Mouse (Mus musculus) regulatory T cell (primary cell): Measurements from ENCODE around the gene Podn.
"Not testable (repeated sequence)": the region's sequence is repeated elsewhere in the genome, so short reads cannot be mapped to it uniquely, and the experiment has no call there.

Source experiments
- in situ Hi-C: fragments of 300-600 bp; cut with MboI, MseI; formaldehyde crosslinking; loops from one replicate; pipeline ENCODE4 v1.15.1; 2025; ENCODE audit warnings: high pct_unique_total_duplicates

Podn gene

DNA sequence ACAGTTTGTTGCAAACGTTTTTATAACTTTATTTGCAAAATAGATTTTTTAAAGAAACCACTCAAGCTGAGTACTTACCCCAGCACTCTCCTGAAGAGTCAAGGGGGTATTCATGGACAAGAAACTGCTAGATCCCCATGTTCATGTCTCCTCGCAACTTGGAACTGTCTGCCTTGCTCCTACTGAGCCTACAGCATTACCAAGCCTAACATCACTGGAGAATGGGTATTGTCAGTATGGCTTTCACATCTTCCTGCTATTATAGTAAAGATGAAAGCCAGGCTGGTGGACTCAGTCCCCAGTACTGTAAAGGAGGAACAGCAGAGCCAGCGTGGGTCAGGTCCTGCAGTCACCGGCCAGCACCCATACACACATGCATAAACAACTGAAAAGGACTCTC, at the start of gene Podn:
Podn (minus strand) TSS at position 101 of the 400 bp plus-strand sequence.
- in situ Hi-C loops = no loop called here

DNA sequence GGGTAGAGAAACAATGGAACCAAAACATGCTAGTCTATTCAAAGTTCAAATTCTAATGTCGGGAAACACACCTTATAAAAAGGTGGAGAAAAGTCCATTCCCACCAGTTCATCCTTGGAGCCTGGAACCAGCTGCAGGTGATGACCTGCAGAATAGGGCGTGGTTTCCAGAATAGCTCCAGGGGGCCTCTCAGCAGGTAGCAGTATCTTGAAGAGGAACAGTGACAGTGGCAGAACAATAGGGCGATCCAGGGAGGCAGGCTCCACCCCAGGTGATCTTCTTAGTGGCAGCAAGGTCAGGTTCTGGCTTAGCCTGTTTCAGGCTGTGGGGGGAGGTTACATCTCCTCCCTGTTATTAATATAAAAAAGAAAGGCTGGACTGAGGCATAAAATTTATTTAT, 49.3 kb upstream of the Podn start:
- in situ Hi-C loops = not testable (repeated sequence)

DNA sequence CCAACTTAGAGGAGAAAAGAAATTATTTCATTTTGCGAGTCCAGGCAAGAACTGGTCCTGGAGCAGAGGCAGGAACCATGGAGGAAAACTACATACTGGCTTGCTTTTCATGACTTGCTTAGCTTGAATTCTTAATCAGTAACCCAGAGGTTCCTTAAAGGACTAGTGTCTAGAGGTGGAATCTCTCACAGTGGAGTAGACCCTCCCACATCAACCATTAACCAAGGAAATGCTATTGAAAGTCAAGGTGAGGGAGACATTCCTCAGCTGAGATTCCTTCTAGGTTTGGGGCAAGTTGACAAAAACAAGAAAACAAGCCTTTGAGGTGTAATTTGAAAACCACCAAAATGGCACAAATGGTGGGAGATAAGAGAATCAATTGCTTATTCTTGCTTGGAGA, 48.6 kb upstream of the Podn start, which contains the start of gene Scp2:
Scp2 (minus strand) TSS at position 119 of the 400 bp plus-strand sequence.
- in situ Hi-C loops = no loop called here

DNA sequence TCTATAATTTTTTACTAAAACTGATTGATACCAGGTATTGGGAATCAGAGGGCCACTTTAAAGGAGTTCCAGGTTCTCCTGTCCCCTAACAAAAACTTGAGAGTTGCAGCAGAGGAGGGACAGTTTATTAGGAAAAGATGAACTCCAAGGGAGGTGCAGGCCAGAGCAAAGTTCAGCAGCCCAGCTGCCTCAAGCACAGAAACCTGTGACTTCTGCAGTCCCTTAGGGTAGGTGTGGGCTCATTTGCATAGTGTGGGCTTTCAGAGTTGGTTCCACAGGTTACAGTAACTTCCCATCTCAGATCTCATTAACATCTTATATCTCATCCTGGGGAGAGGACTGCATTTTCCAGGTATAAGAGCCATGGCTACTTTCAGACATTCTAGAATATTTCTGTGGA, 47.5 kb upstream of the Podn start:
- in situ Hi-C loops = no loop called here

DNA sequence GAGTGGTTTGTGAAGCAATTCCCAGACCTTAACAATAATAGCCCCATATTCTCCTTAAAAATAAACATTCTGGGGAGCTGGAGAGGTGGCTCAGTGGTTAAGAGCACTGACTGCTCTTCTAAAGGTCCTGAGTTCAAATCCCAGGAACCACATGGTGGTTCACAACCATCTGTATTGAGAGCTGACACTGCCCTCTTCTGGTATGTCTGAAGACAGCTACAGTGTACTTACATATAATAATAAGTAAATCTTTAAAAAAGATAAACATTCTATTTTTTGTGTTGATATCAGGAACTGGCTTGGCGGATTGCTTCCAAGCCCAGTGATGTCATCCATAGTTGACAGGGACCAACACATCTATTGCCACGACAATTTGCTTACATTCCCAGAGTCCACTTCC, 46.9 kb upstream of the Podn start:
- in situ Hi-C loops = not testable (repeated sequence)

DNA sequence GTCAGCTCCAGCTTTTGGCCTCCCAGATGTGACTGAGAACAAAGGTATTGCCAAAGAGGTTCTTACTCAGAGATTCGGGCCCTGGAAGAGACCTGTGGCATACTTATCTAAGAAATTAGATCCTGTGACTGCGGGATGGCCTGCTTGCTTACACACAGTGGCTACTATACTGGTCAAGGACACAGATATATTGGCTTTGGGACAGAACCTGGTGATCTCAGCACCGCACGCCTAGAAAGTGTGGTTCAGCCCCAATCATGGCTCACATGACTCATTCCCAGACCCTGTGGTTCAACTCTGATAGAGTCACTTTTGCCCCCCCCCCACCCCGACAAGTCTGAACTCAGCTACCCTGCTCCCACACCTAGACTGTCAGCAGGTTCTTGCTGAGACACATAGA, 40.7 kb upstream of the Podn start:
- in situ Hi-C loops = no loop called here

DNA sequence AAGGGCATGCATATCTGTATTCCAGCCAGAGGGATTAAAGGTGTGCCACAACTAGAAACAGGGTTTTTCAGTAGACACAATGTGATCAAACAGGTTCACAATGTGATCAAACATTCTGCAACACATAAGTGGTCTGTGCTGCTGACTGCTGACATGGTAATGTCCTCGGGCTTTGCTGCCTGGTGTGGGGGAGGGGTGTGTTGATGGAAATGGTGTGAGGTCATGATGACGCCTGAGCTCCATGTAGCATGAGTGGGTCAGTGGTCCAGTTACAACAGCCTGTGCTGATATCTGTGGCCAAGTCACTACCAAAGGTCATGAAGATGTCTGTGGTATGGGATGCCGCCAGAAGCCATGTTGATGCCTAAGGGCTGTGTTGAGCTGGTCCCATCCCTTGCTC, 34.2 kb upstream of the Podn start:
- in situ Hi-C loops = no loop called here

DNA sequence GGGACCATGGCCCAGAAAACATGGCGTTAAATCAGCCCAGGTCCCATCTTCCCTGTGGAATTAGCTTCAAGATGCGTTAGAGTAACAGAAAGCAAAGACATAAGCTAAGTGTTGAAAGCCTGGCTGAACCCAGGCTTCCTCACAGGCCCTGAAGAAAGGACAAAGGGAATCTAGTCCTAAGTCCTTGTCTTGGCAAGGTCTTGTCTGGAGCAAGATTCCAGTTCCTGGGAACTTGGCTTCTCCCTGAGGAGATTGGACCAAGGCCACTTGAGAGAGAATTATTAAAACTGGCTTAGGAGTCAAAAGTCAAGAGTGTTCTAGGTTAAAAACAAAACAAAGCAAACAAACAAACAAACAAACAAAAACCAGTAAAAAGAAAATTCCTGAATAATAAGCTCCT, 32.1 kb upstream of the Podn start:
- in situ Hi-C loops = no loop called here

DNA sequence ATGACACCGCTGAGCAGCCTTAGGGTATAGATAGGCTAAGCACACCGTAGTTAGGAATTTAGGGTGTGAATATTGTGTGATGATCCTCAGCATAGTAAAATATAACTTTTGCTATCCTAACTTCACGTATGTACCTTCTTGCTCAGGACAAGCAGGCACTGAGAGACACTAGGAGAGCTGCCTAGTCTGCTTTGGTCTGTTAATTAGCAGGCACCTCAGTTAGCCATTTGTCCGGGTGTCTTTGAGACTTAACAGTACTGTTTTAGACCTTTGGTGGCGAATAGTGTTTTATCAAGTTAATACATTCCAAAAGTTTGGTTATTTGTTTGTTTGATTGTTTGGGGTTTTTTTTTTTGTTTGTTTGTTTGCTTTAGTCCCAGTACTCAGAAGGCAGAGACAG, 31.3 kb upstream of the Podn start:
- in situ Hi-C loops = no loop called here

DNA sequence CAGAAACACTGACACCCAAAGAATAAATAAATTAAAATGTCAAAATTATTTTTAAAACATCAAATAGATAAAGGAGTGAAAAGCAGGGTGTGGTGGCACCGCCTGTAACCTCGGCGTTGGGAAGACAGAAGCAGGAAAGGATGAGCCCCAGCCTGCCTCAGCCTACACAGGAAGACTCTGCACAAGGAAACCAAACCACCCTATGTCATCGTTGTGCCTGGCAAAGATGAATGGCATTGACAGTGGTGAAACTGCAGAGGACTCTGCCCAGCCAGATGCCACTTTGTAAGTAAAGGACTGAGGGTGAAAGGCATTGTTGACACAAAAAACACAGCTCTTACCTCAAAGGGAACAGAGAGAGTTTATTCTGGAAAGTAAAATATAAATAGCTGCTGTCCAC, 30.0 kb upstream of the Podn start:
- in situ Hi-C loops = no loop called here

DNA sequence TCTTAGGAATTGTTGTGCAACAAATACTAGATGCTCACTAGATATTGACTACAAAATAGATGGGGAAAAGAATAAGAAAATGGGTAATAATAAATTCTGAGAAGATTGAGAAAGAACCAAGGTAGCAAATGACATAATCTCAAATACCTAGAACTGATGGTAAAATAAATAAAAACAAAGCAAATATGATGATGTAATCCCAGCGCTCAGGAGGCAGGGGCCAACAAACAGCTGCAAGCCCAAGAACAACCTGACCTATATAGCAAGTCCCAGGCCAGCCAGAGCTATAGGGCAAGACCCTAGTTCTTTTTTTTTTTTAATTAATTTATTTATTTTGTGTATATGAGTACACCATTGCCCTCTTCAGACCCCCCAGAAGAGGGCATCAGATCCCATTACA, 27.9 kb upstream of the Podn start:
- in situ Hi-C loops = no loop called here

DNA sequence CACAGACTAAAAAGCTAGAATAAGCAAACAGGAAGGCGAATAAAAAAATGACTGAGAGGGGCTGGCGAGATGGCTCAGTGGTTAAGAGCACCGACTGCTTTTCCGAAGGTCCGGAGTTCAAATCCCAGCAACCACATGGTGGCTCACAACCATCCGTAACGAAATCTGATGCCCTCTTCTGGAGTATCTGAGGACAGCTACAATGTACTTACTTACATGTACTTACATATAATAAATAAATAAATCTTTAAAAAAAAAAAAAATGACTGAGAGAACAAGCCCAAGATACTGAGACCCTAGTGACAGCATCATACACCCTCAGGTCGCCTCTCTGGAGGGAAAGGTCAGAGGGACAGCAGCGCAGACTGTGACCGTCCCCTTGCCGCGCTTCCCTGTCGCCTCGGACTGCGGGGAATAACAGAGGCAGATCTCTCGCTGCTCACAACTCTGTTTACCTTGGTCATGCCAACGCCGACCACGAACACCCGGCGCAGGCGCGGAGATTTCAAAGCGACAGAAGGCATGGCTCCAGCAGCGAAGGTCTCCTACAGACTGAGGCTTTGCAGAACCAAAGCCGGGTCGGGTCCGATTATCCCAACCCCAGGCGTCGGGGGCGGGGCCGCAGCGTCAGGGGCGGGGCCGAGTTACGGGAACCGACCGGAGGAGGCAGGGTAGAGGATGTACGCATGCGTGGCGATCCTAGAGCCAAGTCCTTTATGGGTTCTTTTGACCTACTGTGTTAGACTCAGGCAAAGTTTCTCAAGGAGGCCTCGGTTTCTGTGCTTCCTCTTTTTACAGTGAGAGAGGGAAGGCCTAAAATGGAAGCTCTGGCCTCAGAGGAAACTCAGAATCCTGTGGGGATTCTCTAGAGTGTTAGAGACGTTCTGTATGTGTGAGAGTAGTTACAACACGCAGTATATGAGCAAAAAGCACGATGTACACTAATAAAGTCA, 22.0 kb upstream of the Podn start:
- in situ Hi-C loops = no loop called here

DNA sequence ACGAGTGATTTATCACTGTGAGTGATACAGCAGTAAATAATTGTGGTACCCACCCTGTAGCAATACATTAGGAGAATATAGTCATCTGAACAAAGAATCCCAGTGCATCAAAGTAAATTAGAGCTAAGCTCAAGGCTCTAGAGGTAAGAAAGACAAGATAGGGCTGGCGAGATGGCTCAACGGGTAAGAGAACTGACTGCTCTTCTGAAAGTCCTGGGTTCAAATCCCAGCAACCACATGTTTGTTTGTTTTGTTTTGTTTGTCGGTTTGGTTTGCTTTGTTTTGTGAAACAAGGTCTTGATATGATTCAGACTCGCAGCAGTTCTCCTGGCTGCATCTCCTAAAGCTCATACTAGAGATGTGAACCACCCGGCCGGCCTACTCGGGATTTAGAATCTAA, 21.2 kb upstream of the Podn start:
- in situ Hi-C loops = no loop called here

DNA sequence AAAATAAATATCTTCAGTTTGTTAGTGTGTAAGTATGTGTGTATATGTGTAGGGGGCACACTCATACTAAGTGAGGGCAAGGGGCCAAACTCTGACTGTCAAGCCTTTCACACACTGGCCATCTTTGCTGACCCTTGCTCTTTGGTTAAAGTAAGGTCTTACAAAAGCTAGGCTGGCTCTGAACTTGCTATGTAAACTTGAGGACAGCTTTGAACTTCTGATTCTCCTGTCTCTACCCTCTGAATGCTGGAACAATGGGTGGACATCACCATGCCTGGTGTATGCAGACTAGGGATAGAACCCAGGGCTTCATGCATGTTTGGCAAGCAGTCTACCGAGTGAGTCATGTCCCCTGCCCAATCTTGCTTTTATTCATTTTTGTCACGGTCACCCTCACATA, 20.2 kb upstream of the Podn start:
- in situ Hi-C loops = no loop called here

DNA sequence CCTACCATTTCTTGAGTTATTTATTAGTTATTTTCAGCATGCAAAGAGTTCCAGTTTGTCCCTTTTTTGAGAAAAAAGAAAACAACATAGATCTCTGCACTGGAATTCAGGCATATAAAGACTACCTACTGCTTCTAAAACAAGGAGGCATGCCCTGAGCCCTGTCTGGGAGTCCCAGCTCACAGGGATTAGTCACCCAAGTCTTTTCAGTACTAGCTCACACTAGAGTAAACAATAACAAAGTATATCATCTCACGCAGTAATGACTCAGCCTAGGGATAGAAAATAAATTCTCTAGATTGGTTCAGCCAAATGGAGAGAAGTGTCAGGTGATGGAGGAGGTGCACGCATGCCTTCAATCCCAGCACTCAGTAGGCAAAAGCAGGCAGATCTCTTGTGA, 14.5 kb upstream of the Podn start:
- in situ Hi-C loops = no loop called here

DNA sequence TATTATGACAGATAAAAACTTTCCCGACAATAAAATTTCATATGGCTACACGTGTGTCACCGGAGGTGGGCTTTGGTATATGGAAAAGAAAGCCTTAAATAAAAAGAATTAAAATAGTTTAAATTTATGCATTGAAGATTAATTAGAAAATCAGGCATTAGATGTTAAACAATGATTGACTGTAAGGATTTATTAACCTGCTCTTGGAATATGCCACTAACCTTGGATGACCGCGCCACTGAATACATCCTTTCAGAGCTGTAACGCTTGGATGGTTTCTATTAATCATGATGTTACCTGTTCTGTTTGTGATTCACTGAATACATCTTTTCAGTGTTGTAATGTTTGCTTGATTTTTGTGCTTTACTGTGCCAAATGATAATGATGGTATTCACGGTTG, 13.5 kb upstream of the Podn start:
- in situ Hi-C loops = no loop called here

DNA sequence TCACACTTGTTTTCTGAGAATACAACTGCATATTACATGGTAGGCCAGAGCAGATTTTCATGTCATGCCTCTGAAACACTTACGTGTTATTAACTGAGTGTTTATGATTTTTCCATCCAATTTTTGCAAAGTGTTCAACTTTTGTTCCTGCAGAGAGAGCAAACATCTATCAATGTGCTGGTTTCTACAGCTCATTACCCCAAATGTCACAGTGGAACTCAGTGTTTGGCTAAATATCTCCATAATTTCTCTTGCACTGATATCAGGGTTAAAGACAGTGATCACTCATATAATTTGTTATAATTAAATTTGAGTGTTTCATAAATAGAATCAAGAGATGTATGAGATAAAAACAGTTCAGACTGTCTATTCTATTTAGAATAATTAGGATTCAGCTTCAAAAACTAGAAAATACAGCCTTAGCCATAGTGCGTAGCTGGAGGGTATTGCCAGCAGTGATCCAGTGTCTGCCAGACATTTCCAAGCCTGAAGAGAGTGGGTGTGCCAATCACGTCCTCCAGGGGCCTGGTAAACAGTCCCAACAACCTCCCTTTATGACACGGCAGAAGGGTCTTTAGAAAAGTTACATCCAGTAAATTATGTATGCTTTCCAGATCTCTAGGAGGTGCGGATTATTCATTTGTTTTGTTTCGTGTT, 3.4 kb downstream of the Podn start:
- in situ Hi-C loops = no loop called here

DNA sequence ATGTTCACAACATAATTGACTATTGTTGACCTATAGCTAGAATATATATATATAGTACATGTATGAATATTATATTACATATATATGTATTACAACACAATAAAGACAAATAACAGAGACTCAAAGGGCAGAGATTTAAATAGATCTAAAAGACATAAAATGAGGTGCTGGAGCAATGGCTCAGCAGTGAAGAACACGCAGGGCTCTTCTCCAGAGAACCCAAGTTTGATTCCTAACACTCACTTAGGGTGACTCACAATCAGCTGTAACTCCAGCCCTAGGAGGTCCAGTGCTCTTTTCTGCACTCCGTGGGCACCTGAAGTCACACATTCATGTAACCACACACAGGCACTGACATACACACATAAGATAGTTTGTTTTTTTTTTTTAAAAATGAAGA, 12.3 kb downstream of the Podn start:
- in situ Hi-C loops = no loop called here

DNA sequence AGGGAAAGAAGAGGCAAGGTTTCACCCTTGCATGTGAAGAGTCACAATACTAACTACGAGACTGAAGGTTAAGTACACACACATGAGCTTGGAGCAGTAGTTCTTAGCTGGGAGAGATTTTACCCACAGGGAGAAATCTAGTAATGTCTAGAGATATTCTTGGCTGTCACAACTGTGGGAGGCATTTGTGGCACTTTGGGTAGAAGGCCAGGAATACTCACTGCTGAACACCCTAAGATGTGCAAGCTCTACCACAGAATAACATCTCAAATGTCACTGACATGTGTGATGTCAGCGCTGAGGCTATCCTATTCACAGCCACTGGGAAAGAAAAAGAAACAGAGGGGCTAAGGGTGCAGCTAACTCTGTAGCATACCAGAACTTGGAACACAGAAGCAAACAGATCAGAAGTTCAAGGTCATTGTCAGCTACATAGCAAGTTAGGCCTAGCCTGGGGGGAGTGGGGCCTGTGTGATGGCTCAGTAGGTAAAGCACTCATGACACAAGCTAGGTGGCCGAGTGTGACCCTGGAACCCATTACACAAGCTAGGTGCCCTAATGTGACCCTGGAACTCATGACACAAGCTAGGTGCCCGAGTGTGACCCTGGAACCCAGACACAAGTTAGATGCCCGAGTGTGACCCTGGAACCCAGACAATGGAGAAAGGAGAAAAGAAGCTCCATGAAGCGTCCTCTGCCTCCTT, 13.1 kb downstream of the Podn start:
- in situ Hi-C loops = no loop called here

DNA sequence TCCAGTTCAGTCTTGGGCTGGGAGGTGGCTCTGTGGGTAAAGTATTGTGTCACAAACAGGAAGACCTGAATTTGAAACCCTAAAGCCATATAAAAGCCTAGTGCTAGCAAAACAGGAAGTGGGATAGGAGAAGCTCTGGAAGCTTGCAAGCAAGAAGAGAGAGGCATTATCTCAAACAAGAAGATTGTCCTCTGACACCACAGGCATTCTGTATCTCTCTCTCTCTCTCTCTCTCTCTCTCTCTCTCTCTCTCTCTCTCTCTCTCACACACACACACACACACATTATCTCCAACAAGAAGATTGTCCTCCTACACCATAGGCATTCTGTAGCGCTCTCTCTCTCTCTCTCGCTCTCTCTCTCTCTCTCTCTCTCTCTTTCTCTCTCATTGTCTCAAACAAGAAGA, 13.8 kb downstream of the Podn start:
- in situ Hi-C loops = no loop called here

DNA sequence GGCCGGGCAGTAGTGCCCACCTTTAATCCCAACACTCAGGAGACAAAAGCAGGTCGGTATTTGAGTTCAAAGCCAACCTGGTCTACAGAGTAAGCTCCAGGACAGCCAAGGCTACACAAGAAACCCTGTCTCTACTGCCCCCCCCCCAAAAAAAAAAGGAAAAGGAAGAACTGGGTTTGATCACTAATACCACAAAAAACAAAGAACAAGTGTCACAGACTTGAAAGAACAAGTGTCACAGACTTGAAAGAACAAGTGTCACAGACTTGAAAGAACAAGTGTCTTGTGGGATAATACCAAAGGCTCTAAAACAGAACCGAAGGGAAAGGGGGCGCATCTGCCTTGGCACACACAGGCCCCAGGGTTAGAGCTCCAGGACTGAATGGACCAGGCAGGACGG, 15.4 kb downstream of the Podn start:
- in situ Hi-C loops = no loop called here

DNA sequence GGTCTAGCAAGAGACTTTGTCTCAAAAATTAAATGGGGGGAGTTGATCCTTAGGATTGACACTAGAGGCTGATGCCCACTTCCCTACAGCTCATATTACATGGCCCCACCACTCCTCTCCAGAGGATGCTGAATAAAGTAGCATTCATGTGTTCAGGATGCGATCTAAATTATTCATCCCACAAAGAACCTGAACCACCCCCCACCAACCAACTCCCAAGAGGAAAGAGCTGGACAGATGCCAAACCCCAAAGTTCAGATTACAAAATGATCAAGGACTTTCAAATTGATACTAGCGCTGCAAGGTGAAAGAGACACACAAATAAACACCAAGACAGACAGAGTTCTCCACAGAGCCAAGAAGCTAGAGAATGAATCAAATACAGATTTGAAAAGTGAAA, 16.5 kb downstream of the Podn start:
- in situ Hi-C loops = no loop called here

DNA sequence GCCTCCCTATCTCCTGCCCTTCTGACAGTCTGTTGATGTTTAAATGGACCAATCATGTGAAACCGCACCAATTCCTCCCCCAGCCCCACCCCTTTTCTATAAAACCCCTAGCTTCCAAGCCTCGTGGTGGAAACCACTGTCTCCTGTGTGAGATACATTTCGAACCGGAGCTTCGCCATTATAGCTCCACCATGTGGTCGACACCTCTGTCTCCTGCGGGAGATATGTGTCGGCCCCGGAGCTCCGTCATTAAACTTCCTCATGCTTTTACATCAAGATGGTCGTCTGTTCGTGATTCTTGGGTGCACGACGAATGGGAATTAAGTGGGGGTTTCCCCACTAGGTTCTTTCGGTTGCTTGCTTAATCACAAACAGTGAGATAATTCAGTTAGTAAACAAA, 17.1 kb downstream of the Podn start:
- in situ Hi-C loops = not testable (repeated sequence)
